19 mouse cellular contexts compared by ENCODE assay signal in the genomic region with DNA sequence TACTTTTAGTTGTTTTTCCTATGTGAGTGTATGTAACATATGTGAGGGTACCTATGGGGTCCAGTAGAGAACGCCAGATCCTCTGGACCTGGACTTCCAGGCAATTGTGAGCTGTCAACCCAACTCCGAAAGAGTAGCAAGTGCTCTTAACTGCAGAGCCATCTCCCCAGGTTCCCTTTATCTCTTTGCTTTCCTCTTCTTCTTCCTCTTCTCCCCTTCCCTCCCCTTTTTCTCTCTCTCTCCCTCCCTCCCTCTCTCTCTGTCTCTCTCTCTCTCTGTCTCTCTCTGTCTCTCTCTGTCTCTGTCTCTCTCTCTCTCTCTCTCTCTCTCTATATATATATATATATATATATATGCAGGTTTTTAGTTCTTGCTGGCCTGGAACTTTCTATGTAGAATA. TPM values are rescaled to one million over a fixed set of nuclear protein-coding genes. Genes with fewer than 3 reads are reported as not detected.
DNase-seq lines count a peak whose midpoint lies in the region; ATAC-seq and TF ChIP-seq lines count a peak whose summit lies in the region.
"Had no signal": no experiment of that assay in that cellular context is flagged by ENCODE, and none has a peak within 500 bp of the region (broad histone marks: within the 10 kb centered on the region; RNA-seq: fewer than 3 reads in every experiment).

No protein-coding gene starts in this region.

- H3K9ac ChIP-seq in forebrain, embryonic 13.5 days = no peak overlapping the region
- no peak overlapping the region for H3K9ac ChIP-seq in heart, postnatal 0 days (replicated peaks; ENCODE audit: low read depth, low read length)
- no peak overlapping the region for H3K9ac ChIP-seq in stomach, embryonic 16.5 days (ENCODE audit: low read length)
- no peak overlapping the region for H3K9ac ChIP-seq in stomach, postnatal 0 days (ENCODE audit: low read length)
- H3K9ac ChIP-seq in limb, embryonic 15.5 days = no peak overlapping the region
- no peak overlapping the region for H3K9ac ChIP-seq in hindbrain, embryonic 11.5 days (ENCODE audit: low read depth, low read length)
- H3K9ac ChIP-seq: intestine, embryonic 15.5 days; liver, embryonic 14.5 days; midbrain, embryonic 15.5 days; neural tube, embryonic 15.5 days had no signal

- no peak for DNase-seq in forebrain, embryonic 10.5 days (ENCODE audit: extremely low spot score, low spot score)
- DNase-seq in heart, postnatal 0 days (ENCODE audit: low spot score) = no peak
- DNase-seq in heart, adult 11 months = no peak
- no peak for DNase-seq in stomach, postnatal 0 days (ENCODE audit: low spot score)
- DNase-seq in hindbrain, embryonic 11.5 days (ENCODE audit: low spot score) = no peak
- DNase-seq: liver; right cerebral cortex, postnatal 14 days; thymus, adult 2 months; thymus, postnatal 36 days had no signal

- H3K27ac ChIP-seq in forebrain, embryonic 13.5 days = peak overlapping the region; percentile 57; the same call in 1 of the 2 replicates
- H3K27ac ChIP-seq in forebrain, embryonic 10.5 days = no peak overlapping the region
- 0 out of 2 replicates have a peak overlapping the region, but pooled peaks have one; percentile 62 for H3K27ac ChIP-seq in heart, postnatal 0 days (ENCODE audit: low read depth)
- H3K27ac ChIP-seq in stomach, embryonic 16.5 days (ENCODE audit: low read length) = peak overlapping the region; percentile 40; the same call in 1 of the 2 replicates
- H3K27ac ChIP-seq in stomach, postnatal 0 days (replicated peaks) = no peak overlapping the region
- peak overlapping the region; percentile 88 for H3K27ac ChIP-seq in limb, embryonic 15.5 days
- no peak overlapping the region for H3K27ac ChIP-seq in hindbrain, embryonic 11.5 days (ENCODE audit: low read depth, low read length)
- H3K27ac ChIP-seq: hindbrain, postnatal 0 days; intestine, embryonic 15.5 days; liver, embryonic 14.5 days had no signal

- no peaks in the 10 kb centered on the region for H3K27me3 ChIP-seq in forebrain, embryonic 13.5 days
- H3K27me3 ChIP-seq in forebrain, embryonic 10.5 days (ENCODE audit: poor library complexity, severe bottlenecking) = no peaks in the 10 kb centered on the region
- H3K27me3 ChIP-seq in heart, postnatal 0 days (ENCODE audit: control insufficient read depth, insufficient read depth, low read length) = no peaks in the 10 kb centered on the region
- H3K27me3 ChIP-seq in stomach, embryonic 16.5 days (ENCODE audit: control insufficient read depth, insufficient read depth, low read length) = no peaks in the 10 kb centered on the region
- no peaks in the 10 kb centered on the region for H3K27me3 ChIP-seq in stomach, postnatal 0 days (ENCODE audit: control insufficient read depth, insufficient read depth, low read length)
- no peaks in the 10 kb centered on the region for H3K27me3 ChIP-seq in limb, embryonic 15.5 days
- no peaks in the 10 kb centered on the region for H3K27me3 ChIP-seq in hindbrain, embryonic 11.5 days (ENCODE audit: control insufficient read depth, insufficient read depth, low read length)
- H3K27me3 ChIP-seq: intestine, embryonic 15.5 days; midbrain, embryonic 15.5 days; neural tube, embryonic 15.5 days had no signal

- H3K4me3 ChIP-seq in forebrain, embryonic 13.5 days = no peak overlapping the region
- H3K4me3 ChIP-seq in forebrain, embryonic 10.5 days = no peak overlapping the region
- H3K4me3 ChIP-seq in heart, postnatal 0 days (ENCODE audit: low read depth, low read length) = no peak overlapping the region
- no peak overlapping the region for H3K4me3 ChIP-seq in stomach, embryonic 16.5 days (replicated peaks; ENCODE audit: low read length)
- H3K4me3 ChIP-seq in stomach, postnatal 0 days (ENCODE audit: low read depth, low read length) = no peak overlapping the region
- H3K4me3 ChIP-seq in limb, embryonic 15.5 days = no peak overlapping the region
- H3K4me3 ChIP-seq in hindbrain, embryonic 11.5 days (ENCODE audit: low read depth, low read length) = no peak overlapping the region
- H3K4me3 ChIP-seq: hindbrain, embryonic 10.5 days; intestine, embryonic 15.5 days; midbrain, embryonic 10.5 days; midbrain, embryonic 15.5 days; neural tube, embryonic 15.5 days had no signal

- TF ChIP-seq EP300 in heart, postnatal 0 days (IDR thresholded peaks at IDR 0.05; ENCODE audit: low read depth) = no peak
- no peak for TF ChIP-seq EP300 in stomach, postnatal 0 days (optimal IDR thresholded peaks at IDR 0.05)

- peaks cover 25% of the 10 kb centered on the region for H3K4me1 ChIP-seq in forebrain, embryonic 13.5 days
- H3K4me1 ChIP-seq in forebrain, embryonic 10.5 days = peaks cover 28% of the 10 kb centered on the region
- H3K4me1 ChIP-seq in heart, postnatal 0 days (ENCODE audit: control insufficient read depth, insufficient read depth) = peaks cover 21% of the 10 kb centered on the region
- peaks cover 23% of the 10 kb centered on the region for H3K4me1 ChIP-seq in stomach, embryonic 16.5 days (ENCODE audit: control insufficient read depth, insufficient read depth, low read length)
- peaks cover 16% of the 10 kb centered on the region for H3K4me1 ChIP-seq in stomach, postnatal 0 days (replicated peaks; ENCODE audit: control insufficient read depth, insufficient read depth)
- H3K4me1 ChIP-seq in limb, embryonic 15.5 days = peaks cover 47% of the 10 kb centered on the region
- H3K4me1 ChIP-seq in hindbrain, embryonic 11.5 days (replicated peaks; ENCODE audit: control insufficient read depth, insufficient read depth, low read length) = 0 out of 2 replicates have a peak, but pooled peaks cover 2% of the 10 kb centered on the region

- no peak for TF ChIP-seq CTCF in heart, postnatal 0 days (IDR thresholded peaks at IDR 0.05; ENCODE audit: low read depth)
- TF ChIP-seq CTCF in stomach, postnatal 0 days (IDR thresholded peaks at IDR 0.05; ENCODE audit: low read depth) = no peak

- H3K9me3 ChIP-seq in forebrain, embryonic 13.5 days (replicated peaks) = no peaks in the 10 kb centered on the region
- no peaks in the 10 kb centered on the region for H3K9me3 ChIP-seq in forebrain, embryonic 10.5 days
- no peaks in the 10 kb centered on the region for H3K9me3 ChIP-seq in heart, postnatal 0 days (replicated peaks; ENCODE audit: control insufficient read depth, low read length)
- H3K9me3 ChIP-seq in stomach, embryonic 16.5 days (replicated peaks; ENCODE audit: control insufficient read depth, low read length) = no peaks in the 10 kb centered on the region
- no peaks in the 10 kb centered on the region for H3K9me3 ChIP-seq in stomach, postnatal 0 days (ENCODE audit: control insufficient read depth, low read length)
- no peaks in the 10 kb centered on the region for H3K9me3 ChIP-seq in limb, embryonic 15.5 days
- H3K9me3 ChIP-seq in hindbrain, embryonic 11.5 days (ENCODE audit: control insufficient read depth, low read length) = no peaks in the 10 kb centered on the region
- H3K9me3 ChIP-seq: hindbrain, embryonic 10.5 days; intestine, embryonic 15.5 days; midbrain, embryonic 10.5 days; midbrain, embryonic 15.5 days; neural tube, embryonic 15.5 days had no signal

- WGBS in forebrain, embryonic 13.5 days = 88% methylated on average over 2 of the region's 2 CpGs
- WGBS in forebrain, embryonic 10.5 days = 91% methylated on average over 2 of the region's 2 CpGs
- 93% methylated on average over 2 of the region's 2 CpGs for WGBS in heart, postnatal 0 days
- 92% methylated on average over 2 of the region's 2 CpGs for WGBS in stomach, embryonic 16.5 days
- WGBS in stomach, postnatal 0 days = 91% methylated on average over 2 of the region's 2 CpGs
- WGBS in limb, embryonic 15.5 days = 73% methylated on average over 2 of the region's 2 CpGs
- 95% methylated on average over 2 of the region's 2 CpGs for WGBS in hindbrain, embryonic 11.5 days

- no peak for ATAC-seq in forebrain, embryonic 13.5 days
- ATAC-seq in heart, postnatal 0 days (ENCODE audit: insufficient read depth, low read depth) = no peak
- no peak for ATAC-seq in stomach, embryonic 16.5 days (ENCODE audit: insufficient read depth, low FRiP score)
- ATAC-seq in stomach, postnatal 0 days (ENCODE audit: low FRiP score, low TSS enrichment) = no peak
- ATAC-seq in limb, embryonic 15.5 days (ENCODE audit: insufficient number of reproducible peaks, low FRiP score, low TSS enrichment, low read depth) = no peak
- no peak for ATAC-seq in hindbrain, embryonic 11.5 days (ENCODE audit: low FRiP score)
- ATAC-seq: hindbrain, postnatal 0 days; midbrain, embryonic 15.5 days had no signal

- no peak overlapping the region for H3K4me2 ChIP-seq in forebrain, embryonic 13.5 days
- no peak overlapping the region for H3K4me2 ChIP-seq in heart, postnatal 0 days (ENCODE audit: low read depth, low read length)
- no peak overlapping the region for H3K4me2 ChIP-seq in stomach, embryonic 16.5 days (ENCODE audit: low read depth, low read length)
- no peak overlapping the region for H3K4me2 ChIP-seq in stomach, postnatal 0 days (replicated peaks; ENCODE audit: low read depth)
- H3K4me2 ChIP-seq in limb, embryonic 15.5 days = no peak overlapping the region
- no peak overlapping the region for H3K4me2 ChIP-seq in hindbrain, embryonic 11.5 days (replicated peaks; ENCODE audit: low read depth, low read length)
- H3K4me2 ChIP-seq: intestine, embryonic 15.5 days; midbrain, embryonic 15.5 days; neural tube, embryonic 15.5 days had no signal

- no peaks in the 10 kb centered on the region for H3K36me3 ChIP-seq in forebrain, embryonic 13.5 days (ENCODE audit: poor library complexity, severe bottlenecking)
- no peaks in the 10 kb centered on the region for H3K36me3 ChIP-seq in forebrain, embryonic 10.5 days (replicated peaks)
- H3K36me3 ChIP-seq in heart, postnatal 0 days (replicated peaks; ENCODE audit: control insufficient read depth, insufficient read depth, low read length) = no peaks in the 10 kb centered on the region
- H3K36me3 ChIP-seq in stomach, embryonic 16.5 days (ENCODE audit: control insufficient read depth, insufficient read depth, low read length) = no peaks in the 10 kb centered on the region
- H3K36me3 ChIP-seq in stomach, postnatal 0 days (ENCODE audit: control insufficient read depth, insufficient read depth, low read length) = no peaks in the 10 kb centered on the region
- H3K36me3 ChIP-seq in limb, embryonic 15.5 days = no peaks in the 10 kb centered on the region
- no peaks in the 10 kb centered on the region for H3K36me3 ChIP-seq in hindbrain, embryonic 11.5 days (ENCODE audit: control insufficient read depth, insufficient read depth, low read length)
- H3K36me3 ChIP-seq: hindbrain, embryonic 10.5 days; intestine, embryonic 15.5 days; midbrain, embryonic 10.5 days; midbrain, embryonic 15.5 days; neural tube, embryonic 15.5 days had no signal

RNA-seq across cellular contexts. Expression of gene Sec14l1, which starts 7.1 kb away (rescaled TPM):
- polyA plus RNA-seq in forebrain, embryonic 13.5 days (2015; fragmentation: Nextera tagmentation; extraction: Ambion mirVana) = 60.3 and 62.1 TPM in 2 replicates
- 44.3 and 46.7 TPM in 2 replicates for polyA plus RNA-seq in forebrain, embryonic 10.5 days (2016; fragmentation: Nextera tagmentation; extraction: Ambion mirVana)
- 62.1 and 71.6 TPM in 2 replicates for total RNA-seq in heart, postnatal 0 days (2014; rRNA removed; ENCODE audit: low replicate concordance)
- polyA plus RNA-seq in heart, postnatal 0 days (2015; fragmentation: Nextera tagmentation; extraction: Ambion mirVana) = 36.4 and 38.0 TPM in 2 replicates
- 61.7 and 62.5 TPM in 2 replicates for polyA plus RNA-seq in stomach, embryonic 16.5 days (2015; fragmentation: Nextera tagmentation; extraction: Ambion mirVana)
- polyA plus RNA-seq in stomach, postnatal 0 days (2015; fragmentation: Nextera tagmentation; extraction: Ambion mirVana) = 28.4 and 30.5 TPM in 2 replicates
- polyA plus RNA-seq in limb, embryonic 15.5 days (2015; fragmentation: Nextera tagmentation; extraction: Ambion mirVana) = 59.2 and 69.7 TPM in 2 replicates
- polyA plus RNA-seq in hindbrain, embryonic 11.5 days (2014; fragmentation: Nextera tagmentation; extraction: Ambion mirVana) = 36.7 and 36.9 TPM in 2 replicates

Comparison
In these comparisons a context has a peak if more than half of its experiments do, and no peak if none do; other contexts are left out.
1. H3K27ac ChIP-seq: peak in forebrain, embryonic 13.5 days (single experiment), heart, postnatal 0 days (single experiment), stomach, embryonic 16.5 days (single experiment) and limb, embryonic 15.5 days (single experiment); none in forebrain, embryonic 10.5 days (single experiment), stomach, postnatal 0 days (single experiment) and hindbrain, embryonic 11.5 days (single experiment).